Mouse (Mus musculus) liver, embryonic 14.5 days (tissue): ENCODE data around the gene Hnrnpll.

Experiments used
- CTCF ChIP-seq: IDR thresholded peaks from 2 replicates; pipeline ENCODE4 v1.5.1; 2016; ENCODE audit warnings: antibody characterized with exemption, low read depth, control low read depth
- EP300 ChIP-seq: IDR thresholded peaks from 2 replicates; pipeline ENCODE4 v1.6.1; 2016; ENCODE audit warnings: antibody characterized with exemption, low read depth

DNA sequence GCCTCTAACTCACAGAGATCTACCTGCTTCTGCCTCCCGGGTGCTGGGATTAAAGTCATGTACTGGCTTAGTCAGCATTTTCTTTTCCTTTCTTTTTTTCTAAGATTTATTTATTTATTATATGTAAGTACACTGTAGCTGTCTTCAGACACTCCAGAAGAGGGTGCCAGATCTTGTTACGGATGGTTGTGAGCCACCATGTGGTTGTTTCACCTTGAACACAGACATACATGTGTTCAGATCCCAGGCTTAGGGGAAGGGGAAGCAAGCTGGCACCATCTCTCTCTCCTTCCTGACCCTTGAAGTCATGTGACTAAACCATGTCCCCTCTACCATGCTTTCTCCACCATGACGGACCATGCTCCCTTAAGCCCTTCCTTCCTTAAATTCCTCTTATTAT lies 70.0 kb downstream of the Hnrnpll start:
- TF ChIP-seq CTCF = no peak
- no peak for TF ChIP-seq EP300
